Mouse (Mus musculus): ENCODE measurements around the gene Rtp1. TPM values are rescaled to one million over a fixed set of nuclear protein-coding genes. Genes with fewer than 3 reads are reported as not detected.

Gene Rtp1
- not detected in 2 replicates for total RNA-seq (2017)

- ATAC-seq (replicated peaks; ENCODE audit: low read depth, poor library complexity, severe bottlenecking), result no peak
Observed at GRCm38 (mm10) chr16:23428647-23429319, at the start of gene Rtp1. TSS of gene Rtp1 (plus strand) at chr16:23429133.

GRCm38 (mm10) chr16:23379536-23380230 lies 49.2 kb upstream of the Rtp1 start:
- ATAC-seq (replicated peaks; ENCODE audit: low read depth, poor library complexity, severe bottlenecking), result no peak

- ATAC-seq (replicated peaks; ENCODE audit: low read depth, poor library complexity, severe bottlenecking), result no peak
Observed at GRCm38 (mm10) chr16:23384304-23384703, 44.6 kb upstream of the Rtp1 start.

- no peak for ATAC-seq (replicated peaks; ENCODE audit: low read depth, poor library complexity, severe bottlenecking)
Observed at GRCm38 (mm10) chr16:23397931-23398330, 31.0 kb upstream of the Rtp1 start.

- peak; percentile 68 for ATAC-seq (replicated peaks; ENCODE audit: low read depth, poor library complexity, severe bottlenecking)
Observed at GRCm38 (mm10) chr16:23401463-23401862, 27.5 kb upstream of the Rtp1 start.

GRCm38 (mm10) chr16:23401959-23402358 lies 27.0 kb upstream of the Rtp1 start:
- ATAC-seq (replicated peaks; ENCODE audit: low read depth, poor library complexity, severe bottlenecking), result no peak

GRCm38 (mm10) chr16:23403008-23403755 lies 25.8 kb upstream of the Rtp1 start:
- peak; percentile 66 for ATAC-seq (replicated peaks; ENCODE audit: low read depth, poor library complexity, severe bottlenecking)

GRCm38 (mm10) chr16:23412930-23413329 lies 16.0 kb upstream of the Rtp1 start:
- ATAC-seq (replicated peaks; ENCODE audit: low read depth, poor library complexity, severe bottlenecking), result no peak

- no peak for ATAC-seq (replicated peaks; ENCODE audit: low read depth, poor library complexity, severe bottlenecking)
Observed at GRCm38 (mm10) chr16:23416261-23416656, 12.7 kb upstream of the Rtp1 start.

- no peak for ATAC-seq (replicated peaks; ENCODE audit: low read depth, poor library complexity, severe bottlenecking)
Observed at GRCm38 (mm10) chr16:23416657-23417293, 12.2 kb upstream of the Rtp1 start.

GRCm38 (mm10) chr16:23417456-23418240 lies 11.3 kb upstream of the Rtp1 start:
- no peak for ATAC-seq (replicated peaks; ENCODE audit: low read depth, poor library complexity, severe bottlenecking)

GRCm38 (mm10) chr16:23419565-23420085 lies 9.3 kb upstream of the Rtp1 start:
- no peak for ATAC-seq (replicated peaks; ENCODE audit: low read depth, poor library complexity, severe bottlenecking)

- no peak for ATAC-seq (replicated peaks; ENCODE audit: low read depth, poor library complexity, severe bottlenecking)
Observed at GRCm38 (mm10) chr16:23423825-23424224, 5.1 kb upstream of the Rtp1 start.

- no peak for ATAC-seq (replicated peaks; ENCODE audit: low read depth, poor library complexity, severe bottlenecking)
Observed at GRCm38 (mm10) chr16:23427701-23428100, 1.2 kb upstream of the Rtp1 start.

GRCm38 (mm10) chr16:23429991-23430390 lies 1.1 kb downstream of the Rtp1 start:
- no peak for ATAC-seq (replicated peaks; ENCODE audit: low read depth, poor library complexity, severe bottlenecking)

- ATAC-seq (replicated peaks; ENCODE audit: low read depth, poor library complexity, severe bottlenecking), result no peak
Observed at GRCm38 (mm10) chr16:23437404-23438166, 8.7 kb downstream of the Rtp1 start.

- ATAC-seq (replicated peaks; ENCODE audit: low read depth, poor library complexity, severe bottlenecking), result no peak
Observed at GRCm38 (mm10) chr16:23444231-23444630, 15.3 kb downstream of the Rtp1 start.

GRCm38 (mm10) chr16:23449946-23450345 lies 21.0 kb downstream of the Rtp1 start:
- ATAC-seq (replicated peaks; ENCODE audit: low read depth, poor library complexity, severe bottlenecking), result no peak

GRCm38 (mm10) chr16:23450816-23451215 lies 21.9 kb downstream of the Rtp1 start:
- ATAC-seq (replicated peaks; ENCODE audit: low read depth, poor library complexity, severe bottlenecking), result no peak

All from common myeloid progenitor, adult 5-6 weeks (primary cell).